Mouse (Mus musculus): ENCODE data around the gene Gabarapl2. TPM values are rescaled to one million over a fixed set of nuclear protein-coding genes. Genes with fewer than 3 reads are reported as not detected.

Gabarapl2 gene
- polyA plus RNA-seq, 1 experiment from 2014 or later: 287 TPM

- no peak overlapping the region for H3K27ac ChIP-seq (ENCODE audit: low read length)
- WGBS: 60% methylated on average over 10 of the region's 10 CpGs
These were observed 22.6 kb downstream of the Gabarapl2 start for GRCm38 (mm10) chr8:111963091-111963490.

GRCm38 (mm10) chr8:111963546-111963945, 23.0 kb downstream of the Gabarapl2 start:
- no peaks in the 10 kb centered on the region for H3K4me1 ChIP-seq (ENCODE audit: insufficient read depth, low read depth, low read length)
- no peak overlapping the region for H3K27ac ChIP-seq (ENCODE audit: low read length)
- H3K27me3 ChIP-seq (replicated peaks; ENCODE audit: insufficient read depth, low read length): no peaks in the 10 kb centered on the region
- H3K9ac ChIP-seq (replicated peaks; ENCODE audit: low read depth): no peak overlapping the region
- 91% methylated on average over 4 of the region's 4 CpGs for WGBS
- H3K4me3 ChIP-seq (ENCODE audit: low read depth, low read length): no peak overlapping the region
- ATAC-seq (no peak), DNase-seq (ENCODE audit: low spot score) (no peak)
- H3K4me2 ChIP-seq (replicated peaks; ENCODE audit: low read depth, low read length): no peak overlapping the region
- no peaks in the 10 kb centered on the region for H3K9me3 ChIP-seq (ENCODE audit: low read length)
- no peak for TF ChIP-seq CTCF (IDR thresholded peaks at IDR 0.05)
- no peak for TF ChIP-seq EP300 (IDR thresholded peaks at IDR 0.05)
- H3K36me3 ChIP-seq (ENCODE audit: insufficient read depth, low read length): no peaks in the 10 kb centered on the region

More at GRCm38 (mm10) chr8:111963091-111963490, 22.6 kb downstream of the Gabarapl2 start:
- TF ChIP-seq CTCF (IDR thresholded peaks at IDR 0.05): no peak
- TF ChIP-seq EP300 (IDR thresholded peaks at IDR 0.05): no peak
- H3K9me3 ChIP-seq (ENCODE audit: low read length): no peaks in the 10 kb centered on the region
- no peak overlapping the region for H3K4me2 ChIP-seq (replicated peaks; ENCODE audit: low read depth, low read length)
- no peaks in the 10 kb centered on the region for H3K4me1 ChIP-seq (ENCODE audit: insufficient read depth, low read depth, low read length)
- DNase-seq (ENCODE audit: low spot score): no peak
- ATAC-seq: no peak
- H3K9ac ChIP-seq (replicated peaks; ENCODE audit: low read depth): no peak overlapping the region
- H3K27me3 ChIP-seq (replicated peaks; ENCODE audit: insufficient read depth, low read length): no peaks in the 10 kb centered on the region
- no peak overlapping the region for H3K4me3 ChIP-seq (ENCODE audit: low read depth, low read length)
- H3K36me3 ChIP-seq (ENCODE audit: insufficient read depth, low read length): no peaks in the 10 kb centered on the region

GRCm38 (mm10) chr8:111964351-111964750, 23.8 kb downstream of the Gabarapl2 start:
- H3K36me3 ChIP-seq (ENCODE audit: insufficient read depth, low read length): no peaks in the 10 kb centered on the region
- H3K4me1 ChIP-seq (ENCODE audit: insufficient read depth, low read depth, low read length): no peaks in the 10 kb centered on the region
- H3K4me2 ChIP-seq (replicated peaks; ENCODE audit: low read depth, low read length): no peak overlapping the region
- no peak overlapping the region for H3K4me3 ChIP-seq (ENCODE audit: low read depth, low read length)
- H3K27ac ChIP-seq (ENCODE audit: low read length): no peak overlapping the region
- H3K27me3 ChIP-seq (replicated peaks; ENCODE audit: insufficient read depth, low read length): no peaks in the 10 kb centered on the region
- ATAC-seq (no peak), DNase-seq (ENCODE audit: low spot score) (no peak)
- H3K9ac ChIP-seq (replicated peaks; ENCODE audit: low read depth): no peak overlapping the region
- no peaks in the 10 kb centered on the region for H3K9me3 ChIP-seq (ENCODE audit: low read length)
- no peak for TF ChIP-seq EP300 (IDR thresholded peaks at IDR 0.05)
- WGBS: 53% methylated on average over 5 of the region's 5 CpGs

GRCm38 (mm10) chr8:111964849-111965561, 24.5 kb downstream of the Gabarapl2 start:
- H3K27ac ChIP-seq (ENCODE audit: low read length): no peak overlapping the region
- DNase-seq (ENCODE audit: low spot score): no peak
- ATAC-seq: no peak
- no peak overlapping the region for H3K4me2 ChIP-seq (replicated peaks; ENCODE audit: low read depth, low read length)
- no peaks in the 10 kb centered on the region for H3K36me3 ChIP-seq (ENCODE audit: insufficient read depth, low read length)
- TF ChIP-seq CTCF (IDR thresholded peaks at IDR 0.05) (no peak), EP300 (IDR thresholded peaks at IDR 0.05) (no peak)
- H3K9me3 ChIP-seq (ENCODE audit: low read length): no peaks in the 10 kb centered on the region
- H3K9ac ChIP-seq (replicated peaks; ENCODE audit: low read depth): no peak overlapping the region
- H3K27me3 ChIP-seq (replicated peaks; ENCODE audit: insufficient read depth, low read length): no peaks in the 10 kb centered on the region
- no peak overlapping the region for H3K4me3 ChIP-seq (ENCODE audit: low read depth, low read length)
- H3K4me1 ChIP-seq (ENCODE audit: insufficient read depth, low read depth, low read length): no peaks in the 10 kb centered on the region
- 63% methylated on average over 7 of the region's 7 CpGs for WGBS

- Histone ChIP-seq H3K4me3 (ENCODE audit: low read depth, low read length) (no peak overlapping the region), H3K36me3 (ENCODE audit: insufficient read depth, low read length) (no peaks in the 10 kb centered on the region), H3K4me2 (replicated peaks; ENCODE audit: low read depth, low read length) (no peak overlapping the region), H3K4me1 (ENCODE audit: insufficient read depth, low read depth, low read length) (no peaks in the 10 kb centered on the region), H3K9ac (replicated peaks; ENCODE audit: low read depth) (no peak overlapping the region), H3K9me3 (ENCODE audit: low read length) (no peaks in the 10 kb centered on the region), H3K27me3 (replicated peaks; ENCODE audit: insufficient read depth, low read length) (no peaks in the 10 kb centered on the region), H3K27ac (ENCODE audit: low read length) (no peak overlapping the region)
- WGBS: 87% methylated on average over 5 of the region's 5 CpGs
- TF ChIP-seq CTCF (IDR thresholded peaks at IDR 0.05): no peak
- no peak for TF ChIP-seq EP300 (IDR thresholded peaks at IDR 0.05)
- DNase-seq (ENCODE audit: low spot score): no peak
- no peak for ATAC-seq
These were observed 26.9 kb downstream of the Gabarapl2 start for GRCm38 (mm10) chr8:111967246-111967870.

GRCm38 (mm10) chr8:111968541-111968940, 28.0 kb downstream of the Gabarapl2 start:
- ATAC-seq (no peak), DNase-seq (ENCODE audit: low spot score) (no peak)
- no peak overlapping the region for H3K4me3 ChIP-seq (ENCODE audit: low read depth, low read length)
- 86% methylated on average over 10 of the region's 10 CpGs for WGBS
- no peak for TF ChIP-seq CTCF (IDR thresholded peaks at IDR 0.05)
- no peak for TF ChIP-seq EP300 (IDR thresholded peaks at IDR 0.05)
- H3K36me3 ChIP-seq (ENCODE audit: insufficient read depth, low read length): no peaks in the 10 kb centered on the region
- no peaks in the 10 kb centered on the region for H3K4me1 ChIP-seq (ENCODE audit: insufficient read depth, low read depth, low read length)
- no peaks in the 10 kb centered on the region for H3K27me3 ChIP-seq (replicated peaks; ENCODE audit: insufficient read depth, low read length)
- H3K27ac ChIP-seq (ENCODE audit: low read length): no peak overlapping the region
- H3K9ac ChIP-seq (replicated peaks; ENCODE audit: low read depth): no peak overlapping the region
- H3K9me3 ChIP-seq (ENCODE audit: low read length): no peaks in the 10 kb centered on the region
- no peak overlapping the region for H3K4me2 ChIP-seq (replicated peaks; ENCODE audit: low read depth, low read length)

Measured in lung, postnatal 0 days (tissue).